Mouse (Mus musculus) lung, embryonic 14.5 days (tissue): ENCODE measurements around the gene Gm10563. TPM values are rescaled to one million over a fixed set of nuclear protein-coding genes. Genes with fewer than 3 reads are reported as not detected.

ENCODE experiments used
- ATAC-seq: fragments of 200-750 bp; cut with Nextera tagmentation; 2 replicates; pipeline ENCODE4 v1.8.0; 2017; ENCODE audit warnings: mild to moderate bottlenecking, moderate TSS enrichment, moderate library complexity; ENCODE audit not compliant: insufficient read depth
- DNase-seq: peaks from one replicate; pipeline ENCODE4 v3.0.0-alpha.2; 2015
- H3K27ac ChIP-seq: fragments of 300-500 bp; sonication (generic); 2 replicates; pipeline ENCODE4 v1.5.1; 2014; ENCODE audit warnings: low read depth, mild to moderate bottlenecking, moderate library complexity
- H3K27me3 ChIP-seq: fragments of 300-500 bp; sonication (generic); 2 replicates; pipeline ENCODE4 v1.6.1; 2014; ENCODE audit warnings: low read length, control low read depth; ENCODE audit not compliant: insufficient read depth
- H3K36me3 ChIP-seq: fragments of 300-500 bp; sonication (generic); 2 replicates; pipeline ENCODE4 v1.6.1; 2014; ENCODE audit warnings: control low read depth; ENCODE audit not compliant: insufficient read depth
- H3K4me1 ChIP-seq: fragments of 300-500 bp; sonication (generic); 2 replicates; pipeline ENCODE4 v1.6.1; 2014; ENCODE audit warnings: antibody characterized with exemption, control low read depth; ENCODE audit not compliant: insufficient read depth
- H3K4me2 ChIP-seq: fragments of 300-500 bp; sonication (generic); 2 replicates; pipeline ENCODE4 v1.6.1; 2014; ENCODE audit warnings: mild to moderate bottlenecking
- H3K4me3 ChIP-seq: fragments of 300-500 bp; sonication (generic); 2 replicates; pipeline ENCODE4 v1.5.1; 2014; ENCODE audit warnings: low read depth, low read length
- H3K9ac ChIP-seq: fragments of 300-500 bp; sonication (generic); 2 replicates; pipeline ENCODE4 v1.6.1; 2014
- H3K9me3 ChIP-seq: fragments of 300-500 bp; sonication (generic); 2 replicates; pipeline ENCODE4 v1.6.1; 2016; ENCODE audit warnings: low read depth, low read length, control low read depth
- CTCF ChIP-seq: IDR thresholded peaks from 2 replicates; pipeline ENCODE4 v1.5.1; 2016; ENCODE audit warnings: antibody characterized with exemption, low read depth
- WGBS: fragments of 180-500 bp; shearing (Covaris S2); extraction: QIAGEN DNeasy Blood & Tissue Kit; methylation state at CpG from one replicate; pipeline ENCODE4 v1.1.7; 2014; 5-methylcytosine and 5-hydroxymethylcytosine counted together
- polyA plus RNA-seq: library from polyadenylated mRNA; unstranded; fragments of >200 nt; fragmentation: Nextera tagmentation; extraction: Ambion mirVana; gene quantifications from 2 replicates; pipeline ENCODE4 v1.2.1, GENCODE M21; 2014

Gm10563 gene
- polyA plus RNA-seq, 1 experiment from 2014 or later, result not detected

- Histone ChIP-seq H3K9ac (no peak overlapping the region), H3K4me2 (no peak overlapping the region), H3K36me3 (peaks cover 52% of the 10 kb centered on the region), H3K4me1 (no peaks in the 10 kb centered on the region), H3K27ac (no peak overlapping the region), H3K4me3 (no peak overlapping the region), H3K27me3 (no peaks in the 10 kb centered on the region), H3K9me3 (no peaks in the 10 kb centered on the region)
- no peak for TF ChIP-seq CTCF
- WGBS, result 76% methylated on average over 7 of the region's 7 CpGs
- DNase-seq (no peak), ATAC-seq (no peak)
Observed at GRCm38 (mm10) chr4:155578336-155579125, 66.7 kb downstream of the Gm10563 start.

DNA sequence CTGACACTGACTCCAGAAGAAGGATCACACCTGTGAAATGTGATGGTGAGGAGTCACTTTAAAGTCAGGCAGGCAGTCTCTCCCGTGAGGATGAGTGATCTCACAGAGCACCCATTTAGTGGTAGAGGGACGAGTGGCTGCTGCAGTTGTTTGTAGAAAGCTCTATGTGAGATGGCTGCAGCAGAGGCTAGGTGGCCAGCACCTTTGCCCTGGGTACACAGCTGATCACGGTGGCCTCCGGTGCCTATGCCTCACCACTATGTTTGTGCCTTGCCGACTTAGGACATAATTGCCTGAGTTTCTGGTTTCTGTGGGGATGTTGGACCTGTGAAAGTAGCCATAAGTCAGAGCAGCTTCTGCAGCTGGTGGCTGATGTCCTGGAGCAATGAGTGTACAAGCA lies 67.5 kb downstream of the Gm10563 start:
- no peaks in the 10 kb centered on the region for H3K9me3 ChIP-seq
- no peak overlapping the region for H3K4me3 ChIP-seq
- no peaks in the 10 kb centered on the region for H3K4me1 ChIP-seq
- no peak overlapping the region for H3K9ac ChIP-seq
- H3K4me2 ChIP-seq, result no peak overlapping the region
- no peaks in the 10 kb centered on the region for H3K27me3 ChIP-seq
- no peak for ATAC-seq
- peaks cover 45% of the 10 kb centered on the region for H3K36me3 ChIP-seq
- no peak for DNase-seq
- TF ChIP-seq CTCF, result no peak
- WGBS, result 79% methylated on average over 5 of the region's 5 CpGs
- no peak overlapping the region for H3K27ac ChIP-seq

DNA sequence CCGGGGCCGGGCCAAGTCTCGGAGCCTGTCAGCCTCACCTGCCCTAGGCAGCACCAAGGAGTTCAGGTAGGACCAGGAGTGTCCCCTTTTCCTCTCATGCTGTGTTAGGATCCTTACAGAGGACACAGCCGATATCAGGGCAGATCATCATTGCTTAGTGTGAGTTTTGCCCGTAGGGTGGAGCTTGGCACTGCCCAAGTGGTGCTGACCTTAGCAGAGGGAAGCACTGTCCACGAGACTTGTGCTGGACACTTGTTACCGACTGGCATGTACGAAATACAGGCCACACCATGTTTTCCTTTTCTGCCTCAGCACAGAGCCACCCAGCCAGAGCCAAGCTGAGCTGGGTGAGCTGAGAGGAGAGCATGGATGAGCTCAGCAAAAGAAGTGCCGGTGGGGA lies 68.1 kb downstream of the Gm10563 start:
- TF ChIP-seq CTCF, result no peak
- DNase-seq (no peak), ATAC-seq (no peak)
- no peak overlapping the region for H3K27ac ChIP-seq
- H3K4me2 ChIP-seq, result no peak overlapping the region
- H3K27me3 ChIP-seq, result no peaks in the 10 kb centered on the region
- no peak overlapping the region for H3K4me3 ChIP-seq
- no peak overlapping the region for H3K9ac ChIP-seq
- 92% methylated on average over 9 of the region's 9 CpGs for WGBS
- H3K9me3 ChIP-seq, result no peaks in the 10 kb centered on the region
- no peaks in the 10 kb centered on the region for H3K4me1 ChIP-seq
- peaks cover 39% of the 10 kb centered on the region for H3K36me3 ChIP-seq

DNA sequence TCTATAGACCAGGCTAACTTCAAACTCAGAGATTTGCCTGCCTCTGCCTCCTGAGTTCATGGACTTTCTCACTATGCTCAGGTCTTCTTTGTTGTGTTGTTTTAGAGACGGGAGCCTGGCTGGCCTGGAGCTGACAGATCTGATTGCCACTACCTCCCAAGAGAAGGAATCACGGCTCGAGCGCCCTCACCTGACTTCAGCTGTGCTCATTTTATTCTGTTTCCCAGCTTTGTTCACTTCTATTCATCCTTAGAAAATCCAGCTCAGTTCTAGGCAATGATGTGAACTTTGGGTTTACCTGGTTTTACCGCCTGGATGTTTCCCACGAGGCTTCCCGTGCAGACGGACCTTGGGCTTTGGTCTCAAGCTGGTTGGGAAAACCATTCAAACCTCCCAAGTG lies 69.7 kb downstream of the Gm10563 start:
- Histone ChIP-seq H3K27ac (no peak overlapping the region), H3K27me3 (no peaks in the 10 kb centered on the region), H3K4me2 (no peak overlapping the region), H3K4me1 (no peaks in the 10 kb centered on the region), H3K9ac (no peak overlapping the region), H3K36me3 (peaks cover 33% of the 10 kb centered on the region), H3K9me3 (no peaks in the 10 kb centered on the region), H3K4me3 (no peak overlapping the region)
- WGBS, result 88% methylated on average over 8 of the region's 8 CpGs
- no peak for ATAC-seq
- no peak for DNase-seq
- TF ChIP-seq CTCF, result no peak

DNA sequence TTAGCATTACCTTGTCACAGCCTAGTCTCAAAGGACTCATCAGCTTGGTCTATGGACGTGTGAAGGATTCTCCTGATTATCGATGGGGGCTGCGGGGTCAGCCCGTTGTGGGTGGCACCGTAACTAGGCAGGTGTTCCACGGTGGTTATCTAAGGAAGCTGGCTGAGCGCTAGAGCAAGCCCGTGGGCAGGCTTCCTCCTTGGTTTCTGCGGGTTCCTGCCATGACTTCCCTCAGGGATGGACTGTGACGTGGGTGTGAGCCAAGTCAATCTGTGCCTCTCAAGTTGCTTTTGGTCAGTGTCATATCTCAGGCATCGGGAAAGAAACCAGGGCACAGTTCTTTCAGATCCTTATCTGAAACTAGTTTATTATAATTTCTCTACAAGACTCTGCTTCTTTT lies 70.3 kb downstream of the Gm10563 start:
- no peaks in the 10 kb centered on the region for H3K4me1 ChIP-seq
- H3K9ac ChIP-seq, result no peak overlapping the region
- no peak overlapping the region for H3K4me2 ChIP-seq
- ATAC-seq (no peak), DNase-seq (no peak)
- no peak overlapping the region for H3K4me3 ChIP-seq
- H3K27ac ChIP-seq, result no peak overlapping the region
- TF ChIP-seq CTCF, result no peak
- no peaks in the 10 kb centered on the region for H3K9me3 ChIP-seq
- peaks cover 31% of the 10 kb centered on the region for H3K36me3 ChIP-seq
- WGBS, result 83% methylated on average over 11 of the region's 11 CpGs
- H3K27me3 ChIP-seq, result no peaks in the 10 kb centered on the region

- no peak for DNase-seq
- no peaks in the 10 kb centered on the region for H3K27me3 ChIP-seq
- WGBS, result 92% methylated on average over 9 of the region's 9 CpGs
- no peak overlapping the region for H3K27ac ChIP-seq
- H3K4me3 ChIP-seq, result no peak overlapping the region
- no peak for TF ChIP-seq CTCF
- no peak for ATAC-seq
- H3K36me3 ChIP-seq, result peaks cover 23% of the 10 kb centered on the region
- H3K4me2 ChIP-seq, result no peak overlapping the region
- H3K9ac ChIP-seq, result no peak overlapping the region
- H3K9me3 ChIP-seq, result no peaks in the 10 kb centered on the region
- no peaks in the 10 kb centered on the region for H3K4me1 ChIP-seq
Observed at GRCm38 (mm10) chr4:155573876-155574275, 71.3 kb downstream of the Gm10563 start.

DNA sequence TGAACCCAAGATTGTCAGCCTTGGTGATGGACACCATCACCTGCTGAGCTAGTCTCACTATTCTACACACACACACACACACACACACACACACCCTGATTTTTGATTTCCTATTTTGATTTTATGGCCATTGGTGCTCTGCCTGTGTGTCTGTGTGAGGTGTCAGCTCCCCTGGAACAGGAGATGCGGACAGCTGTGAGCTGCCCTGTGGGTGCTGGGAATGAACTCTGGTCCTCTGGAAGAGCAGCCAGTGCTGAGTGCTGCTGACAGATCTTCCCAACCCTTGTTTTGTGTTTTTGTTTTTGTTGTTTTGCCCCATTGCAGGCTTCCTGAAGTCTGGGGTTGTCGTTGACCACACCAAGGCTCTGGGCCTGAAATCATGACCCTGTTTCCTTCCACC lies 72.1 kb downstream of the Gm10563 start:
- Histone ChIP-seq H3K4me1 (no peaks in the 10 kb centered on the region), H3K4me2 (no peak overlapping the region), H3K27me3 (no peaks in the 10 kb centered on the region), H3K36me3 (peaks cover 16% of the 10 kb centered on the region), H3K27ac (no peak overlapping the region), H3K4me3 (no peak overlapping the region), H3K9me3 (no peaks in the 10 kb centered on the region), H3K9ac (no peak overlapping the region)
- TF ChIP-seq CTCF, result no peak
- DNase-seq, result no peak
- 95% methylated on average over 2 of the region's 2 CpGs for WGBS
- ATAC-seq, result no peak
